Mouse (Mus musculus) liver, embryonic 14.5 days (tissue): ENCODE data around the gene Chid1.

Experiments used
- CTCF ChIP-seq: IDR thresholded peaks from 2 replicates; pipeline ENCODE4 v1.5.1; 2016; ENCODE audit warnings: antibody characterized with exemption, low read depth, control low read depth
- EP300 ChIP-seq: IDR thresholded peaks from 2 replicates; pipeline ENCODE4 v1.6.1; 2016; ENCODE audit warnings: antibody characterized with exemption, low read depth

GRCm38 (mm10) chr7:141558329-141558776 is 18.7 kb upstream of the Chid1 start:
- TF ChIP-seq CTCF: no peak
- TF ChIP-seq EP300: peak; percentile 85
